Mouse (Mus musculus): ENCODE measurements around the gene Uox. TPM values are rescaled to one million over a fixed set of nuclear protein-coding genes. Genes with fewer than 3 reads are reported as not detected.

Gene Uox
- polyA plus RNA-seq, 1 experiment from 2014 or later, result not detected

DNA sequence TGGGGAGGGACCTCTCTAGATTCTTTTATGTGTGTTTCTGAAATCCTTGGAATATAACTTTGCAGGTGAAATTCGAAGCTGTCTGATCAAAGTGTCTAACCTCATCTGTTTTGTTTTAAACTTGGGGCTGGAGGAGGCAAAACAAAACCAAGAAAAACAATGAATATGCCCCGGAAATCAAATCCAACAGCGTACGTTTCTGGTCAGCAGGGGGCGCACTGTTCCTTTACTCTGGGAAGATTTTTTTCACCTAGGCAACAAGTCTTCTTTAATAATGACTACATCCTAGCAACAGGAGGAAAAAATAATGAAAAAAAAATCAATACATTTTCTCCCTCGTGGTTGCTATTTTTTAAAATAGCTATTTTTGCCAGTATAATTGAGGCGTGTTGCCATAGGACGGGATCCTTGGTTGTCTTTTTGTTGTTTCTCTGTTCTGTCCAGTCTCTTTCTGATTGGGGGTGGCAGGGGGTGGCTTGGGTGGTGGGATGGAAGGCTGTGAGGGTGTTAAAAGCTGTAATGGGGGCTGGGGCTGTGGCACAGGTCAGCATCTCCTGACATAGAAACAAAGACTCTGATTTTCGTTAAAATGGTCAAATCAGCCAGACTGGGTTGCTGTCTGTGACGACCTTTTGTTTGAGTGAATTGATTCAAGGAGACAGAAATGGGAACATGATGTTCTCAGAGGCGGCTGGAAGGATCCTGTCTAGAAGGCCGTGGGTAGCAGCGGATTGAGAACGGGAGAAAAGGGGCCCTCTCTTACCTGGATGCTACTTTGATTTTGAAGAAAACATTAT, 5.8 kb upstream of the Uox start:
- 26% methylated on average over 14 of the region's 14 CpGs for WGBS
- ATAC-seq, result peak; percentile 50

DNA sequence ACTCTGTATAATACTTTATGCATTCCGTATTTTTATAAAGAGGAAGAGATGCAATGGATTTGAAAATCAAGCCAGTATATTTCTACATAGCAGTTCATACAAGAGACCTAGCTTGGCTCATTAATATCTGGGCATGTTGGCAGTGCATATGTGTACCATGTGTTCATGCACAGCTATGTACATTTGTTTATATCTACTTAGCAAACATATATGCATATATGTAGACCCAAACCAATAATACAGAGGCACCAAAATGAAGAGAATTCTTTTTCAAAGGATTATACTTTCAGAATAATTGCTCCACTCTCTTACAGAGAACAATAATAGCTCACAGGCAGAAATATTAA, 5.2 kb upstream of the Uox start:
- H3K9ac ChIP-seq, result no peak overlapping the region
- no peaks in the 10 kb centered on the region for H3K36me3 ChIP-seq (ENCODE audit: poor library complexity, severe bottlenecking)
- no peak for ATAC-seq
- no peak overlapping the region for H3K4me2 ChIP-seq
- no peaks in the 10 kb centered on the region for H3K27me3 ChIP-seq
- WGBS, result 88% methylated on average over 1 of the region's 1 CpGs
- H3K9me3 ChIP-seq (replicated peaks), result no peaks in the 10 kb centered on the region
- no peak overlapping the region for H3K27ac ChIP-seq
- 0 out of 2 replicates have a peak, but pooled peaks cover 3% of the 10 kb centered on the region for H3K4me1 ChIP-seq
- no peak overlapping the region for H3K4me3 ChIP-seq

More for the DNA sequence above, 5.8 kb upstream of the Uox start:
- Histone ChIP-seq H3K4me2 (no peak overlapping the region), H3K4me3 (no peak overlapping the region), H3K9me3 (replicated peaks) (no peaks in the 10 kb centered on the region), H3K36me3 (ENCODE audit: poor library complexity, severe bottlenecking) (no peaks in the 10 kb centered on the region), H3K27me3 (no peaks in the 10 kb centered on the region), H3K4me1 (0 out of 2 replicates have a peak, but pooled peaks cover 3% of the 10 kb centered on the region), H3K27ac (no peak overlapping the region), H3K9ac (no peak overlapping the region)

DNA sequence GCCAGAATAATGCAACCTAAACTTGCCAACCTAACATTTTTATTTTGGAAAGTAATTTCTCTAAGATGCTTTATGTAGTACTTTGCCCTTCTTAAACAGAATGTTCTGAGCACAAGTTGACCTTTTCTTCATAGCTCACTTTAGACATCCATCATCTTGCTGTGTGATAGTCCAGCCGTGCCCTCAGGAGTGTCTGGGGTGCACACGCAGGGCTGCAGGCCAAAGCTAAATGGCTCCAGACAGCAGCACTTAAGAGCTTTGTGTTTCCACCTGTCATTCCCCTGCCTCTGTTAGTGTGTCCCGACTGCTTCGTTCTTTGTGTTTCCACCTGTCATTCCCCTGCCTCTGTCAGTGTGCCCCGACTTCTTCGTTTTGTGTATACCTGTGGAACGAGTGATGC, 2.9 kb upstream of the Uox start:
- no peaks in the 10 kb centered on the region for H3K9me3 ChIP-seq (replicated peaks)
- ATAC-seq, result no peak
- H3K36me3 ChIP-seq (ENCODE audit: poor library complexity, severe bottlenecking), result no peaks in the 10 kb centered on the region
- no peaks in the 10 kb centered on the region for H3K27me3 ChIP-seq
- 79% methylated on average over 7 of the region's 7 CpGs for WGBS
- H3K4me1 ChIP-seq, result 0 out of 2 replicates have a peak, but pooled peaks cover 3% of the 10 kb centered on the region
- H3K4me2 ChIP-seq, result no peak overlapping the region
- H3K27ac ChIP-seq, result no peak overlapping the region
- H3K4me3 ChIP-seq, result no peak overlapping the region
- H3K9ac ChIP-seq, result no peak overlapping the region

DNA sequence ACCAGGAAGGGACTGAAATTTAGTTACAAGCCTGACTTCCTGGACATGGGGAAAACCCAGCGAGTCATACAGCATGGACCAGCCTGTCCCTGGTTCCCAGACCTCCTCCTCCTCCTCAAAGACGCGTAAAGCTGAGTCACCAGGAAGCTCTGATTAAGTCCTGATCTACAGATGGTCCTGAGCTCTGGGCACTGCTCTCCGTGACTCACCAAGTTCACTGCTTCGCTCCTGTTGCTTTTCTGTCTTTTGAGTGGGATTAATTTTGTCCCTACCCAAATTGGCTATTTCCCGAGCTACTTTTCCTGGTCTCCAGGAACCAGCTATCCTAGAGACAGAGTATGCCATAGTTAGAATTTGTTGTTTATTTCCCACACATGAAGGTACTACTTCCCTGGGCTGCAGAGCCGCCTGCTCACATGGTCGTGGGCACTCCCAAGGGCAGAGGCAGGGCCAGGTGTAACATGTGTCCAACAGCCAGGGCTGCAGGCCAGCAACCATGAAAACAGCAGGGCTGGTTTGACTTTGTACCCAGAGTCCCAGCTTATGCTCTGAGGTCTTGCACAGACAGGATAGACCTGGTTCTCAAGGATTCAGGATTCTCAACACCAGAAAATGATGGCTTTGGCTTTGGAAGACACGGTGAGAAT, 2.2 kb upstream of the Uox start:
- Histone ChIP-seq H3K36me3 (ENCODE audit: poor library complexity, severe bottlenecking) (no peaks in the 10 kb centered on the region), H3K9me3 (replicated peaks) (no peaks in the 10 kb centered on the region)
- no peak for ATAC-seq

DNA sequence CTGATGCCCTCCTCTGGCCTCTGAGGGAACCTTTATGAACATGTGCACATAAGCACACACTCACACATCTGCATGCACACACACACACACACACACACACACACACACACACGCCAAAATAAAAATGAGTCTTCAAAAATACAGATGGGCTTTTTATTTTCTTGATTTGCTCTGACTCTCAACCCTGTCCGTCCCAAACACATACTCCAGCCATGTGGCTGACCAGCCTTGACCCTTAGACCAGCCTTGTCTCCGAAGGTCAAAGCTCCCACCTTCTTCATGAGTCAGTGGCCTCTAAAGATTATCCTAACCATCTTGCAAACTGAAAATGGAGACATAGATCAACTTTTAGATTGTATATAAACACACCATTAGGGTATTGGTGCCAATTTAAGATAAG, 632 bp upstream of the Uox start:
- 90% methylated on average over 3 of the region's 3 CpGs for WGBS
- no peaks in the 10 kb centered on the region for H3K27me3 ChIP-seq
- no peaks in the 10 kb centered on the region for H3K9me3 ChIP-seq (replicated peaks)
- 0 out of 2 replicates have a peak, but pooled peaks cover 2% of the 10 kb centered on the region for H3K4me1 ChIP-seq
- no peak for ATAC-seq
- no peak overlapping the region for H3K4me2 ChIP-seq
- no peak overlapping the region for H3K4me3 ChIP-seq
- H3K9ac ChIP-seq, result no peak overlapping the region
- no peaks in the 10 kb centered on the region for H3K36me3 ChIP-seq (ENCODE audit: poor library complexity, severe bottlenecking)
- H3K27ac ChIP-seq, result no peak overlapping the region

More for the DNA sequence above, 2.2 kb upstream of the Uox start:
- WGBS, result 88% methylated on average over 9 of the region's 9 CpGs
- no peak overlapping the region for H3K9ac ChIP-seq
- H3K4me3 ChIP-seq, result no peak overlapping the region
- 0 out of 2 replicates have a peak, but pooled peaks cover 3% of the 10 kb centered on the region for H3K4me1 ChIP-seq
- H3K27me3 ChIP-seq, result no peaks in the 10 kb centered on the region
- no peak overlapping the region for H3K4me2 ChIP-seq
- no peak overlapping the region for H3K27ac ChIP-seq

DNA sequence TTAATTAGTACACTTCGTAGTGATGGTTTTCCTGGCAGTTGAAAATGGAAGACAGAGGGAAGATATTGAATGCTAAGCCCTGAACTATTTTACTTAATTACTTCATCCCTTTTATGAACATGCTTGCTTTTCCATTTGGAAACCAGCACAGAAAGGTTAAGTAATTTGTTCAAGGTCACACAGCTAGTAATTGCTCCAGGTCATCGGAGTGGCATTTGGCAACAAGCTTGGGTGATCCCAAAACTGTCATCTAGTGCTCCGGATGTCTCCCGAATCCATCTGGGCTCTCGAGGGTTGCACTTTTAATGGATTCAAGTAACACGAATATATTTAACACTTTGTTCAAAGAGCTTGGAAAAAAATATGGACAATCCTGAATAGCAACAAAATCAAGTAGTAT, 713 bp downstream of the Uox start:
- Histone ChIP-seq H3K36me3 (ENCODE audit: poor library complexity, severe bottlenecking) (no peaks in the 10 kb centered on the region), H3K4me3 (no peak overlapping the region), H3K4me2 (no peak overlapping the region), H3K9ac (no peak overlapping the region), H3K27ac (no peak overlapping the region), H3K27me3 (no peaks in the 10 kb centered on the region), H3K4me1 (no peaks in the 10 kb centered on the region), H3K9me3 (replicated peaks) (no peaks in the 10 kb centered on the region)
- WGBS, result 80% methylated on average over 6 of the region's 6 CpGs
- ATAC-seq, result no peak

DNA sequence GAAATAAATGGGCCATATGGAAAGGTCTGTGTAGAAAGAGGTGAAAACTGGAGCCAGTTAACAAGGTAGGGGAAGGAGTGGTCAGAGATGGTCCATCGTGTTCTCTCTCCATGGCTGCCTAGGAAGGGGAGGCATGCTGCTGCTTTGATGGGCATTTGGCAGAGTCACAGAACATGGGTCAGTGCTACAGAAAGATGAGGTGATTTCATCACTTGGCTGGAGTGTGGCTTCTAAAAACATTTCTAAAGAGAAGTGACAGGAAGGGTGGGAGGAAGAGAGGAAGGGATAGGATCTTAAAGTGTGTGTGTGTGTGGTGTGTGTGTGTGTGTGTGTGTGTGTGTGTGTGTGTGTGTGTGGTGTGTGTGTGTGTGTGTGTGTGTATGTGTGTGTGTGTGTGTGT, 1.1 kb downstream of the Uox start:
- ATAC-seq, result no peak
- Histone ChIP-seq H3K4me2 (no peak overlapping the region), H3K9ac (no peak overlapping the region), H3K4me1 (no peaks in the 10 kb centered on the region), H3K36me3 (ENCODE audit: poor library complexity, severe bottlenecking) (no peaks in the 10 kb centered on the region), H3K27ac (no peak overlapping the region), H3K9me3 (replicated peaks) (no peaks in the 10 kb centered on the region), H3K27me3 (no peaks in the 10 kb centered on the region), H3K4me3 (no peak overlapping the region)
- WGBS, result 71% methylated on average over 1 of the region's 1 CpGs

DNA sequence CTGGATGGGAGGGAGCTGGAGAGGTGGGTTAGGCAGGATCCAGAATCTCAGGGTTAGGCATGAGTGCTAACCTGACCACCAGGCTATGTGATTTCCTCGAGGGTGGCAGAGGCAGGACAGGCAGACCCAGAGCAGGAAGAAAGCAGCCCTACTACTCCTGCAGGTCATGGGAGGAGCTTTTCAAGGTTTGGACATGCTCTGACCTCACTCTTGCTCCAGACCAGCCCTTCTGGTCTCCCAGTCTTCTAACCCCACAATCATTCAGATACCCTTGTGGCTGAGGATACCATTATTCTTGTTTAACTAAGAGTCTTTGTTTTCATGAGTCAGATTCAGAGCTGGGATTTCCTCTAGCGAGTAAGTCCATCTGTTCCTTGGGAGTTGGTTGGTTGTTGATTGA, 7.4 kb downstream of the Uox start:
- no peak overlapping the region for H3K9ac ChIP-seq
- ATAC-seq, result no peak
- no peaks in the 10 kb centered on the region for H3K4me1 ChIP-seq
- no peaks in the 10 kb centered on the region for H3K9me3 ChIP-seq (replicated peaks)
- H3K4me2 ChIP-seq, result no peak overlapping the region
- no peaks in the 10 kb centered on the region for H3K36me3 ChIP-seq (ENCODE audit: poor library complexity, severe bottlenecking)
- H3K27me3 ChIP-seq, result no peaks in the 10 kb centered on the region
- no peak overlapping the region for H3K4me3 ChIP-seq
- WGBS, result 67% methylated on average over 2 of the region's 2 CpGs
- no peak overlapping the region for H3K27ac ChIP-seq

DNA sequence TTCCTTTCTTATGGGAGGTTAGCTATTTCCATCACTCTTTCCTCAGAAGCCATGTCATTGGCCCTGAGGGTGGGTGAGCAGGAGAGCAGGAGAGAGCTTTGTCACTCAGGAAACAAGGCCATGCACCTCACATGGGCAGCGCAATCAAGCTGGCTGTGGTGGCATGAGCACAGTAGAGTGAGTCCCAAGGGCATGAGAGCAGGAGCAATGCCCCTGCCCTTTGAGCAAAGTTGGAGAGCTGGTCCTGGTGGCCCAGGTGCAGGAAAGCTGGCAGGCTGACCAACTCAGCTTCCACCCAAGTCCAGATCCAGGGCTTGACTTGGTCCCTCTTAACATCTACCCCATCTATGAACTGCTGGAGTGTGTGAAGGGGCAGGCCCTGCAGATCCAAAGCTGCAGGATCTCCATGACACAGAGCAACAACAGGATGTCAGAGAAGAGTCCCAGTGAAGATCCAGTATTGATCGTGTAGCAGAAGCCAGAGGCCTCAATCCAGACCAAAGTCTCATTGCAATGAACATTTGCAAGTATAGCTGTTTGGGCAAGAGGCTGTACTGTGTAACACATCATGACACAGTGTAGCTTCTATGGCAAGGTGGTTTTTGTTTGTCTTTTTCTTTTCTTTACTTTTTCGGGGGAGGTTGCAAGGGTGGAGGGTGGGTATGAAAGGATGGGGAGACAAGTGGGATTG, 10.0 kb downstream of the Uox start:
- Histone ChIP-seq H3K4me2 (no peak overlapping the region), H3K9ac (no peak overlapping the region), H3K27ac (no peak overlapping the region), H3K27me3 (no peaks in the 10 kb centered on the region), H3K4me3 (no peak overlapping the region), H3K4me1 (no peaks in the 10 kb centered on the region), H3K9me3 (replicated peaks) (no peaks in the 10 kb centered on the region), H3K36me3 (ENCODE audit: poor library complexity, severe bottlenecking) (no peaks in the 10 kb centered on the region)
- ATAC-seq, result no peak
- WGBS, result 97% methylated on average over 3 of the region's 3 CpGs

DNA sequence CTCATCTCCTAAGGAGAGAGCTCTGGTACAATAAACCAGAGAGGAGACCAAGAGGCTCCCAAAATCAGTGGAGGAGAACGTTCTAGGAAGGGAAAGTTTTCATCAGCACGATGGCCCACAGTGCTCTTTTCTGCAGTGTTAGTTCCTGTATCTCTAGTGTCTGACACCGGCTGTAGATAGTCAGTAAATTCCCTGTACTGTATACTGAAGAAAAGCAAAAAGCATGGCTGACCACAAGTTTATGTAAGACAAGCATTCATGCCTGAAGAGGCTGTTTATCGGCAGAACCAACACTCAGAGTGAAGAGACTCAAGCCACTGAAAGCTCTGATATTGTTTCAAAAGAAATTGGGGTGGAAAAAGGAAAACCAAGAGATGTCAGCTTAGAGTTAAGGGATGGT, 13.3 kb downstream of the Uox start:
- ATAC-seq, result no peak
- Histone ChIP-seq H3K27me3 (no peaks in the 10 kb centered on the region), H3K27ac (no peak overlapping the region), H3K4me2 (no peak overlapping the region), H3K4me1 (no peaks in the 10 kb centered on the region), H3K36me3 (ENCODE audit: poor library complexity, severe bottlenecking) (no peaks in the 10 kb centered on the region), H3K9ac (no peak overlapping the region), H3K9me3 (replicated peaks) (no peaks in the 10 kb centered on the region), H3K4me3 (no peak overlapping the region)
- 91% methylated on average over 4 of the region's 4 CpGs for WGBS

DNA sequence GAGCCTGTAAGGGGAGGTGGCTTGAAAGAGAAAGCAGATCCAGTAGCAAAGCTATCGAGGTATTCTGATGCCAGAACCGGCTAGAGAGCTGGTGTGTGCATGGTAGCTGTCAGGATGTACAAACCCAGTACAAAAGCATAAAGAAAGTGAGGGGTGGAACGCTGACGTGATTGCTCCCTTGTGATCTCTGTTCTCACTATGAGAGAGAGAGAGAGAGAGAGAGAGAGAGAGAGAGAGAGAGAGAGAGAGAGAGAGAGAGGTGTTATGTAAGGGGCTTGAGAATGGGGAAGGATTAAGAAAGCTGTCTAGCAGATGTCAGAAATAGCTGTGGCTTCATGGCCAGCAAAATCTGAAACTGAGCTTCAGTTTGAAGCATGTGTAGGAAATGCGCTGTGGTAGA, 13.7 kb downstream of the Uox start:
- no peaks in the 10 kb centered on the region for H3K36me3 ChIP-seq (ENCODE audit: poor library complexity, severe bottlenecking)
- H3K9ac ChIP-seq, result no peak overlapping the region
- no peaks in the 10 kb centered on the region for H3K27me3 ChIP-seq
- no peak for ATAC-seq
- H3K4me1 ChIP-seq, result no peaks in the 10 kb centered on the region
- H3K27ac ChIP-seq, result no peak overlapping the region
- no peak overlapping the region for H3K4me3 ChIP-seq
- no peak overlapping the region for H3K4me2 ChIP-seq
- WGBS, result 61% methylated on average over 5 of the region's 5 CpGs
- no peaks in the 10 kb centered on the region for H3K9me3 ChIP-seq (replicated peaks)

DNA sequence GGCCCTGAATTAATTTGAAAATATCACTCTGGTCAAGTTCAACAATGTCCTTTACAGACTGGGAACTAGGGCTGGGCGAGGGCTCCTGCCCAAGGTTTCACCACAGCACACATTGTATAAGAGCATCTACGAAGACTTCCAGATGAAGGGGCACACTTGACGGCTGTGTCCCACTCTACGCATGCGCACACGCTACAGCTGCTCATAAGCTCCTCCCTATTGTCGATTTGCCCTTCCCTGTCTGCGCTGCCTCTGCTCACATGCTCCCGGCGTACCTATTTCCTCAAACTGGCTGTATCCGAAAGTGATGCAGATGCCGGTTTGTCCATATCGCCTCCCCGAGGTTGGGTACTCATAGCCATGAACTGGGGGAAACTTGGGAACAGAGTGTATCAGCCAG, 16.4 kb downstream of the Uox start:
- Histone ChIP-seq H3K9ac (no peak overlapping the region), H3K36me3 (ENCODE audit: poor library complexity, severe bottlenecking) (no peaks in the 10 kb centered on the region), H3K4me2 (no peak overlapping the region), H3K4me1 (no peaks in the 10 kb centered on the region), H3K27ac (no peak overlapping the region), H3K9me3 (replicated peaks) (no peaks in the 10 kb centered on the region), H3K4me3 (no peak overlapping the region), H3K27me3 (no peaks in the 10 kb centered on the region)
- no peak for ATAC-seq
- 95% methylated on average over 14 of the region's 14 CpGs for WGBS
